Mouse (Mus musculus) limb, embryonic 13.5 days (tissue): Measurements from ENCODE around the gene Gprin1. TPM values are rescaled to one million over a fixed set of nuclear protein-coding genes. Genes with fewer than 3 reads are reported as not detected.

Experiments
- ATAC-seq: fragments of 200-750 bp; cut with Nextera tagmentation; 2 replicates; pipeline ENCODE4 v1.8.0; 2017; ENCODE audit warnings: low read depth, moderate number of reproducible peaks, moderate TSS enrichment; ENCODE audit not compliant: low FRiP score
- H3K27ac ChIP-seq: fragments of 300-500 bp; sonication (generic); 2 replicates; pipeline ENCODE4 v1.5.1; 2015; ENCODE audit warnings: inconsistent platforms, mild to moderate bottlenecking, moderate library complexity
- H3K27me3 ChIP-seq: fragments of 300-500 bp; sonication (generic); 2 replicates; pipeline ENCODE4 v1.6.1; 2015; ENCODE audit warnings: mild to moderate bottlenecking, inconsistent platforms
- H3K36me3 ChIP-seq: fragments of 300-500 bp; sonication (generic); 2 replicates; pipeline ENCODE4 v1.6.1; 2015; ENCODE audit warnings: inconsistent platforms, mild to moderate bottlenecking, moderate library complexity
- H3K4me1 ChIP-seq: fragments of 300-500 bp; sonication (generic); 2 replicates; pipeline ENCODE4 v1.6.1; 2015; ENCODE audit warnings: inconsistent platforms
- H3K4me2 ChIP-seq: fragments of 300-500 bp; sonication (generic); replicated peaks from 2 replicates; pipeline ENCODE4 v1.6.1; 2015; ENCODE audit warnings: inconsistent platforms, mild to moderate bottlenecking, moderate library complexity
- H3K4me3 ChIP-seq: fragments of 300-500 bp; sonication (generic); 2 replicates; pipeline ENCODE4 v1.5.1; 2015; ENCODE audit warnings: moderate library complexity, mild to moderate bottlenecking, inconsistent platforms
- H3K9ac ChIP-seq: fragments of 300-500 bp; sonication (generic); 2 replicates; pipeline ENCODE4 v1.6.1; 2015; ENCODE audit warnings: mild to moderate bottlenecking, inconsistent platforms
- H3K9me3 ChIP-seq: fragments of 300-500 bp; sonication (generic); 2 replicates; pipeline ENCODE4 v1.6.1; 2016; ENCODE audit warnings: inconsistent platforms
- WGBS: fragments of 180-500 bp; shearing (Covaris S2); methylation state at CpG from one replicate; pipeline ENCODE4 v1.1.7; 2015; 5-methylcytosine and 5-hydroxymethylcytosine counted together
- polyA plus RNA-seq: library from polyadenylated mRNA; unstranded; fragments of >200 nt; fragmentation: Nextera tagmentation; extraction: Ambion mirVana; gene quantifications from 2 replicates; pipeline ENCODE4 v1.2.1, GENCODE M21; 2015

The Gprin1 gene
- polyA plus RNA-seq, 1 experiment from 2014 or later = 0.20 TPM

DNA sequence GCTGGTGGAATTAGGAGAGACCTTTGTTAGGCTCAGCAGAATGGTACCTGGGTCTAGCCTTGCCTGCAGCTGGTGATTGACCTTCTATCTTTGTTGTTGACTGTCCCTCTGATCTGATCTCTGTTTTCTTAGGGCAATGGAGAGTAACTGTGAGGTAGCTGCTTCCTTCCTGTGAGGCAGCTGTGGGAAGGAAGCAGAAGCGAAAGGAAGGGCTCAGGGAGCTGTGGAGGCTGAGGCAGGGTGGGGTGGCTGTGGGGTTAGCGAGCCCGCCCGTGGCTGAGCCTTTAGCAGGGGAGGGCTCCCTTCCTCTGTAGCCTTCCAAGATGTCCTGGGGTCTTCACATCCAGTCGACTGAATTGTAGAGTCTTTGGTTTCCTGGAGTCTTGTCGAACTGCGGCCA lies 47.2 kb downstream of the Gprin1 start:
- Histone ChIP-seq H3K27ac (no peak overlapping the region), H3K4me3 (no peak overlapping the region), H3K9me3 (no peaks in the 10 kb centered on the region), H3K4me2 (no peak overlapping the region), H3K4me1 (no peaks in the 10 kb centered on the region), H3K27me3 (0 out of 2 replicates have a peak, but pooled peaks cover 2% of the 10 kb centered on the region), H3K9ac (no peak overlapping the region), H3K36me3 (no peaks in the 10 kb centered on the region)
- WGBS = 76% methylated on average over 7 of the region's 7 CpGs
- no peak for ATAC-seq

GRCm38 (mm10) chr13:54701243-54701642 lies 48.4 kb downstream of the Gprin1 start, which contains the start of gene Cdhr2:
Cdhr2 (plus strand) TSS chr13:54701461.
- Histone ChIP-seq H3K4me1 (no peaks in the 10 kb centered on the region), H3K4me2 (no peak within 1 kb of the TSS), H3K9ac (no peak within 1 kb of the TSS), H3K27ac (no peak within 1 kb of the TSS), H3K27me3 (0 out of 2 replicates have a peak, but pooled peaks cover 2% of the 10 kb centered on the region), H3K36me3 (no peaks in the 10 kb centered on the region), H3K9me3 (no peaks in the 10 kb centered on the region), H3K4me3 (no peak within 1 kb of the TSS)
- 74% methylated on average over 5 of the region's 5 CpGs for WGBS
- no peak for ATAC-seq

- WGBS = 89% methylated on average over 11 of the region's 11 CpGs
- Histone ChIP-seq H3K4me1 (peaks cover 20% of the 10 kb centered on the region), H3K9ac (no peak overlapping the region), H3K9me3 (no peaks in the 10 kb centered on the region), H3K4me2 (no peak overlapping the region), H3K27ac (no peak overlapping the region), H3K27me3 (no peaks in the 10 kb centered on the region), H3K36me3 (no peaks in the 10 kb centered on the region), H3K4me3 (no peak overlapping the region)
- no peak for ATAC-seq
Observed at GRCm38 (mm10) chr13:54695479-54696230, 54.0 kb downstream of the Gprin1 start.

- peak; percentile 79 for ATAC-seq
- 16% methylated on average over 26 of the region's 26 CpGs for WGBS
- H3K4me2 ChIP-seq = peak overlapping the region; percentile 63
- peaks cover 24% of the 10 kb centered on the region for H3K4me1 ChIP-seq
- peak overlapping the region; percentile 96 for H3K4me3 ChIP-seq
- H3K27ac ChIP-seq = peak overlapping the region; percentile 87
- H3K27me3 ChIP-seq = no peaks in the 10 kb centered on the region
- peak overlapping the region; percentile 66 for H3K9ac ChIP-seq
- no peaks in the 10 kb centered on the region for H3K36me3 ChIP-seq
- H3K9me3 ChIP-seq = no peaks in the 10 kb centered on the region
Observed at GRCm38 (mm10) chr13:54694348-54695060, 55.2 kb downstream of the Gprin1 start.

DNA sequence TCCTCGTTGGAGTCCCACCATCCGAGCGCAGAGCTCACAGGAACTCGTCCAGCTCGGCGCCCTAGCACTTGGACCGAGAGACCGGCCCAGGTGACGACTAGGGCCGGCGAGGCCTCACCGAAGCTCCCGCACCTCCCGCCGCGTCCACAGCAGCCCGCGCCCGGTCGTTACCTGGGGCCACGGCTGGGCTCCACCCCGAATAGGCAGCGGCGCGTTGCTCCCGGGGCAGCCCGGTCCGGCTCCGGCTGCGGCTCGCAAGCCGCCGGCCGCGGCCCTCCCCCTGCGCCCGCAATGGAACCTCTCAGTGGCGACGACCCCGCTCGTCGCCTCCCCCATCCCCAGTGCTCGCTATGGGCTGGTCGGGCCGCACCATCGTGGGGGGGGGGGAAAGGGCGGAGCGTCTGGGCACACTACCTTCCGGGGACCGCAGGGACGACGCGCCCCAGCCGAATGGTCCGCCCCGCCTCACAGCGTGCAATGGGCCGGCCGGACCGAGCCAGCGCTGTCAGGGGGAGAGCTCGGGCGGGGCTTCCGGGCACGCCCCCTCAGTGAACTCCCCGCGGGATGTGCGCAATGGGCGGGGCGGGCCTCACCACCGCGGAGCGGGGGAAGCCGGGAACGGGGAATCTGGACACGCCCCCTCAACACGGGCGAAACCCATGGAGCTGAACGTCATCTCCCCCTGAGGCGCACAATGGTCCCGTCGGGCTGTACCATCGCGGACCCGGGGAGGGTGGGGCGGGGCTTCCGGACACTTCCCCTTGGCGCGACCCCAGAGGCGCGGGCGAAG lies 55.9 kb downstream of the Gprin1 start, which contains the start of gene Rnf44:
Gene Rnf44, minus strand, starts transcription at position 350 of the 790 bp plus-strand sequence.
- no peaks in the 10 kb centered on the region for H3K27me3 ChIP-seq
- H3K27ac ChIP-seq = peak within 1 kb of the TSS; percentile 87
- peak within 1 kb of the TSS; percentile 96 for H3K4me3 ChIP-seq
- H3K36me3 ChIP-seq = no peaks in the 10 kb centered on the region
- no peaks in the 10 kb centered on the region for H3K9me3 ChIP-seq
- H3K4me2 ChIP-seq = peak within 1 kb of the TSS; percentile 98
- under 1% methylated on average over 83 of the region's 92 CpGs for WGBS
- ATAC-seq = peak; percentile 99
- H3K4me1 ChIP-seq = peaks cover 25% of the 10 kb centered on the region
- peak within 1 kb of the TSS; percentile 94 for H3K9ac ChIP-seq

DNA sequence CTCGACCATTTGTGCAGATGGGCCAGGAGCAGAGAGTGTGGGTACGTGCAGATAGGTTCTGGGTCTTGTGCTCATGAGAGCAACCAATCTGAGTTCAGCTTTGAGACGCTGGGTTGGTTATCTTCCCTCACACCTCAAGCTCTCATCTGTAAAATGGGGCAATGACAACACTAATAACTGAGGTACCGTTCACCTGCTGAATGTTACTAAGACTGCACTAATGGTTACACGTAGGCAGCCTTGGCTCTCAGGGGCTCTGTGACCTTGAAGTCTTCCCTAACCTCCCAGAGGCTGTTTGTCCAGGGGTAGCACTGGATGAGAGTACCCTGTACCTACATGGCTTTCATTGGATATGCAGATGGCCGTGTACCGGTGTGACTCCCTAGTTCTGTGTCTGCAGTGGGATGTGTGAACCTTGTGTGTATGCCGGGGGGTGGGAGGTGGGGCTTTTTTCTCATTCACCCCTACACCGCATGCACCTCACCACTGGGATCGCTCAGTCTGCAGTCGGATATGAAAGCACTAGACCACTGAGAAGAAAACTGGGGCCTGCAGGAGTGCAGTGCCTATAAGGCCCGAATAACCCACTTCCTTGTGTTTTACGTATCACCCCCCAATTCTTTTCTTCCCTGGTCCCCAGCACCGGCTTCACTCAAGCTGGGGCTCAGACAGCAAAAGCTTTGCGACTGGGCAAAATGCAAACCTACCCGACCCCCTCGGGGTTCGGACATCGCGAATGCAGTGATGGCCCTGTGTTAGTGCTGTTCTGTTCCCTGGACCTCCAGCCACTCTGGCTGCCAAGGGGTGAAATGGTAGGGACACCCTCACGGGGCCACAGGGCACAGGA lies 56.7 kb downstream of the Gprin1 start:
- H3K36me3 ChIP-seq = no peaks in the 10 kb centered on the region
- H3K4me2 ChIP-seq = peak overlapping the region; percentile 98
- H3K27me3 ChIP-seq = no peaks in the 10 kb centered on the region

DNA sequence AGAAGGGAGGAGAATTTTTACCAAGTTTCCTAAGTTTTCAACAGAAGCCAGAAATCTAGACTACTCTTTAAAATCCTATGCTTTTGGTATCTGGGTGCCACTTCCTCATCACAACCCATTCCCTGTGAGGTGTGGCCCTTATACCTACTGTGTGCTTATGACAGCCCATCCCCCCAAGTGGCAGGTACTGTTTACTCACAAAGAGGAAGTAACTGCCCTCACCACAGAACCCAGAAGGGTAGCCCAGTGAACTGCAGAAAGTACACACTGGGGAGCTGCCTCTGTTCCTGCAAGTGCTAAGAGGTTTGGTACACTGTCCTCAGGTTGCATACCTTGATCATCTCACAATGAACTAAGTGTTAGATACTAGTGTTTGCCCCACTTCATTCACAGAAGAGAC lies 57.9 kb downstream of the Gprin1 start:
- H3K9ac ChIP-seq = peak overlapping the region; percentile 94
- ATAC-seq = no peak

More for the DNA sequence above, 56.7 kb downstream of the Gprin1 start:
- peak overlapping the region; percentile 96 for H3K4me3 ChIP-seq
- WGBS = 14% methylated on average over 21 of the region's 21 CpGs
- H3K9ac ChIP-seq = peak overlapping the region; percentile 94
- no peaks in the 10 kb centered on the region for H3K9me3 ChIP-seq
- peak overlapping the region; percentile 87 for H3K27ac ChIP-seq
- no peak for ATAC-seq
- H3K4me1 ChIP-seq = peaks cover 31% of the 10 kb centered on the region

DNA sequence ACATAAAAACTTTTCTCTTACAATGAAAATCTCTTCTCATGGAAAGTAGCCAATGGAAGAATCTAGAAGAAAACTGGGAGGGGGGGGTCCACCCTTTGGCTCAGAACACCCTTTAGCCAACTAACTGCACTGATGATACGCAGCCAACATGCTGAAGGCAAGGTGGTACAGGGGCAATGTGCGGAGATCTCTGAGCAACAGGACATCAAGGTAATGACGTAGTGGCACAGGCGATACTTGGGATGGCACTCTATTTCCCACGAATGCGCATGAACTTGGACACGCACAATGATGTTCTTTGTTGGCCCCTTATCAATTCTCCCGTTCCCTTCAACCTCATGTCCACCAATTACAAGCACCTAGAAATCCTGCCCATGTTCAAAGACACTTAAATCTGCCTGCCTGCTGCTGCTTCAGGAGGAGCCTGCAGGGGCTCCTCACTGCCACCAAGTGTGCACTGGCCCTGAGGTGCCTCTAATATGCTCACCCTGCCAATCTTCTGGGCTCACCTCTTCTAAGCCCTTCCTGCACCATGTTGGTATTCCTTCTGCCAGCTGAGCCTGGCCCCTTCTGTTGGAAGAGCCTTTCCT lies 59.4 kb downstream of the Gprin1 start:
- no peak for ATAC-seq
- Histone ChIP-seq H3K27ac (no peak overlapping the region), H3K9ac (no peak overlapping the region), H3K4me1 (peaks cover 44% of the 10 kb centered on the region), H3K36me3 (no peaks in the 10 kb centered on the region), H3K4me3 (no peak overlapping the region), H3K4me2 (no peak overlapping the region), H3K9me3 (no peaks in the 10 kb centered on the region), H3K27me3 (no peaks in the 10 kb centered on the region)
- WGBS = 97% methylated on average over 8 of the region's 8 CpGs

More for the DNA sequence above, 57.9 kb downstream of the Gprin1 start:
- Histone ChIP-seq H3K27me3 (no peaks in the 10 kb centered on the region), H3K4me2 (peak overlapping the region; percentile 98), H3K9me3 (no peaks in the 10 kb centered on the region), H3K4me1 (peaks cover 31% of the 10 kb centered on the region), H3K4me3 (peak overlapping the region; percentile 96), H3K27ac (no peak overlapping the region), H3K36me3 (no peaks in the 10 kb centered on the region)

DNA sequence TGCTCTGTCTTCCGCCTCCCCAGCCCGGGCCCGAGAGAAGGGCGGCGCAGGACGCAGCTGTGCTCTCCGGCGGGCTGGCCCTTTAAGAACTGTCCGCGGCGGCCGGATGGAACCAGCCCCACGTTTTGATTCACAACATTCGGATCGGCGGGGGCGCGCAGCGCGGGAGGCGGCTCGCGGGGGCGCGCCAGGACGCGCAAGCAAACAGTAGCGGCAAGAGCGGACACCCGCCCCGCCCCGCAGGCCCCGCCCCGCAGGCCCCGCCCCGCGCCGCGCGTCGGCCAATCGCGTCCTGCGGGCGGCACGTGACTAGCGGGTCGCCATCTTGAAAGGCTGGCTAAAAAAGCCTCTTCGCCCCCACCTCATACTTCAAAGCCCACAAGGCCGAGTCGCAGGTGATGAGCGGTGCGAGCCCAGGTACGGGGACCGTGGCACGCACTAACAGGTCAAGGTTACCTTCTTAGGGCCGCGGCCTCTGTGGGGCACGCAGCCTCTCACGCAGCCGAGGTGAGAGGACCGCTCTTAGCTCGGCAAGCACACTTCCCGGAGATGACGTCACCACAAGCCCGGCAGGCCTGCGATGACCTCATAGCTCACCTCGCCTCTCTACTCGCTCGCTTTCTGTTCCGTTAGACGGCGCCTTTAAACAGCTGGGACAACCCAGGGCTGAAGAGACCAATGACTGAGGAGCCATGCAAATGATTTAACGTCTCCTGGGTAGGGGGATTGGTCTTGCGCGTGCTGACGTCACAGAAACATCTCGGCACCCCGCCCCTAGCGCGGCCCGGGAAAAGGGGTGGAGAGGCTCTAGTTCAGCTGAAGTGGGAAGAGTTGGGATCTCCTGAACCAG lies 61.9 kb downstream of the Gprin1 start:
- ATAC-seq = peak; percentile 93
- no peaks in the 10 kb centered on the region for H3K9me3 ChIP-seq
- no peaks in the 10 kb centered on the region for H3K27me3 ChIP-seq
- WGBS = under 1% methylated on average over 81 of the region's 82 CpGs
- H3K27ac ChIP-seq = peak overlapping the region; percentile 98
- peaks cover 49% of the 10 kb centered on the region for H3K4me1 ChIP-seq
- peaks cover 21% of the 10 kb centered on the region for H3K36me3 ChIP-seq
- H3K4me3 ChIP-seq = peak overlapping the region; percentile 92
- peak overlapping the region; percentile 86 for H3K4me2 ChIP-seq
- H3K9ac ChIP-seq = peak overlapping the region; percentile 98

GRCm38 (mm10) chr13:54687096-54687495 lies 62.6 kb downstream of the Gprin1 start:
- Histone ChIP-seq H3K4me1 (peaks cover 42% of the 10 kb centered on the region), H3K9me3 (no peaks in the 10 kb centered on the region), H3K9ac (peak overlapping the region; percentile 98), H3K36me3 (peaks cover 28% of the 10 kb centered on the region), H3K27me3 (no peaks in the 10 kb centered on the region), H3K4me3 (peak overlapping the region; percentile 92), H3K4me2 (peak overlapping the region; percentile 86), H3K27ac (peak overlapping the region; percentile 98)
- peak; percentile 55 for ATAC-seq
- WGBS = under 1% methylated on average over 30 of the region's 35 CpGs
